Mouse (Mus musculus) myocyte (in vitro differentiated cells): ENCODE measurements around the gene Kiss1.

ENCODE experiments used
- CEBPB ChIP-seq: IDR thresholded peaks from 2 replicates; pipeline ENCODE4 v1.6.1; 2011; ENCODE audit warnings: mild to moderate bottlenecking, moderate library complexity; ENCODE audit not compliant: poor library complexity, insufficient read depth, severe bottlenecking
- E2F4 ChIP-seq: IDR thresholded peaks from one replicate; pipeline ENCODE4 v1.6.1; 2011; ENCODE audit warnings: mild to moderate bottlenecking, control low read depth, moderate library complexity; ENCODE audit not compliant: insufficient read depth
- MYOD1 ChIP-seq, 3 experiments: IDR thresholded peaks; one replicate each; pipeline ENCODE4 v1.6.1; 2011; ENCODE audit warnings: control low read depth in 2 of 3, low read depth in 2 of 3, mild to moderate bottlenecking in 2 of 3, moderate library complexity in 1 of 3; ENCODE audit not compliant: insufficient read length in 2 of 3, control insufficient read depth in 1 of 3
- POLR2A ChIP-seq: IDR thresholded peaks from one replicate; pipeline ENCODE4 v1.6.1; 2011; ENCODE audit warnings: low read depth, mild to moderate bottlenecking, control low read depth, moderate library complexity; ENCODE audit not compliant: insufficient read length
- POLR2AphosphoS2 ChIP-seq: IDR thresholded peaks from one replicate; pipeline ENCODE4 v1.6.1; 2011; ENCODE audit warnings: low read depth, control low read depth; ENCODE audit not compliant: insufficient read length
- REST ChIP-seq: IDR thresholded peaks from one replicate; pipeline ENCODE4 v1.6.1; 2011; ENCODE audit warnings: mild to moderate bottlenecking, control low read depth, moderate library complexity; ENCODE audit not compliant: insufficient read depth, insufficient read length
- TCF12 ChIP-seq: IDR thresholded peaks from one replicate; pipeline ENCODE4 v1.6.1; 2011; ENCODE audit warnings: mild to moderate bottlenecking, control low read depth; ENCODE audit not compliant: poor library complexity, insufficient read depth, severe bottlenecking
- TCF3 ChIP-seq: IDR thresholded peaks from one replicate; pipeline ENCODE4 v1.6.1; 2011; ENCODE audit warnings: low read depth, control low read depth; ENCODE audit not compliant: insufficient read length
- USF1 ChIP-seq: IDR thresholded peaks from one replicate; pipeline ENCODE4 v1.6.1; 2011; ENCODE audit warnings: low read depth, mild to moderate bottlenecking, control low read depth, moderate library complexity

DNA sequence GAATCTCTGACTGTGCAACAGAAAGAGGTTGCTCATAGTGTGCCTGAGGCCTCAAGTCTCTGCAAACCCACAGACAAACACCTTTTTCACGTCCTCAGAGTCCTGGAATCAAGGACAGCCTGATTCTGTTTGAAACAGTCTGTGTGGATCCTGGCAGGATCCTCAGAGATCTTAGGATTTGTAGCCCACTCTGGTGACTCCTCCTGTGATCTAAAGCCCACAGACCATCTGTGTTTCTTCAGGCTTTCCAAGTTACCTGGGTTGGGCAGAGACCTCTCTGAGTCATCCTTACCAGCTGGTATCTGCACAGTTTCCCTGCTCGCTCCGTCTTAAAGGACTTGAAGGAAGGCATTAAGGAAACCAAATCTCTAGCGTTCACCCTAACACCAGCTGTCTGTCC lies 34.6 kb upstream of the Kiss1 start:
- TF ChIP-seq MYOD1 (IDR thresholded peaks at IDR 0.05; ENCODE audit: control insufficient read depth in 1 of 3, insufficient read length in 2 of 3, low read depth in 2 of 3) (no peak), POLR2A (no peak), E2F4 (no peak), TCF3 (no peak), USF1 (no peak), POLR2AphosphoS2 (no peak), TCF12 (no peak), REST (no peak), CEBPB (no peak)
